Mouse (Mus musculus): ENCODE data around the gene Fry. TPM values are rescaled to one million over a fixed set of nuclear protein-coding genes. Genes with fewer than 3 reads are reported as not detected.

Gene Fry
- polyA plus RNA-seq, 1 experiment from 2014 or later = 11.1 TPM

DNA sequence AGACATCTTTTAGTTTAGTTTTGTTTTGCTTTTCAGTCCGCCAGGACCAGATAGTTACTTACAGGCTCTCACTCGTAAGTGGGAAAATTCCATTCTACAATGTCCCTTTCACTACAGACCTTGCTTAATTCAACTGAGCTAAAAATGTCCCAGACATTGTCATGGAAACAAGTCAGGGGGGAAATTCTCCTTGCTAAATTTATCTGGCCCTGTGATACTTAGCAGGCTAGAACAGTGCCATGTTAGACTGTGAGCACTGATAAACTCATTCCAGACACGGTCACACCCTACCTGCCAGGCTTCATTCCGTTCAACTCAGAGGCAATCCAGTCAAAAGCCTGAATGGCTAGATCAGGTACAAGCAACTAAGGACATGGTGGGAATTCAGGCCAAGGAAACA, 227.9 kb downstream of the Fry start:
- ATAC-seq (ENCODE audit: insufficient number of reproducible peaks, insufficient read depth, low FRiP score, low TSS enrichment, low read depth) = no peak
- H3K27ac ChIP-seq = no peak overlapping the region
- WGBS = 78% methylated on average over 4 of the region's 4 CpGs
- no peaks in the 10 kb centered on the region; the same call in 1 of the 2 replicates for H3K9me3 ChIP-seq
- no peaks in the 10 kb centered on the region for H3K4me1 ChIP-seq
- no peaks in the 10 kb centered on the region for H3K27me3 ChIP-seq
- H3K4me2 ChIP-seq = no peak overlapping the region
- H3K9ac ChIP-seq = no peak overlapping the region
- peaks cover 8% of the 10 kb centered on the region for H3K36me3 ChIP-seq
- H3K4me3 ChIP-seq = no peak overlapping the region

DNA sequence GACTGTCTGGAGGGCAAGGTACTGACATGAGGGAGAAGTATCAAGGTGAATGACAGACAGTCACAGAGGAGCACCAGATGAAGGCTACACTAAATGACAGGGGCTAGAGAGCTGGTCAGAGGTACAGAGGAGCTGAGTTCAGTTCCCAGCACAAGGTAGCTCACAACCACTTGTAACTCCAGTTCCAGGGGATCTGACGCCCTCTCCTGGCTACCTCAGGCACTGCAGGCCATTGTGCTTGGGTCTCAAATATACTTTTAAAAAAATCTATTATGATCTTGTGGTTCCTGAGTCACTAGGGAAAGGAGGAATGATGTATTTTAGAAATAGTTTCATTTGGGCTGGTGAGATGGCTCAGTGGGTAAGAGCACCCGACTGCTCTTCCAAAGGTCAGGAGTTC, 229.4 kb downstream of the Fry start:
- H3K27me3 ChIP-seq = no peaks in the 10 kb centered on the region
- no peak overlapping the region for H3K4me3 ChIP-seq
- no peak for ATAC-seq (ENCODE audit: insufficient number of reproducible peaks, insufficient read depth, low FRiP score, low TSS enrichment, low read depth)
- H3K9me3 ChIP-seq = no peaks in the 10 kb centered on the region
- 91% methylated on average over 2 of the region's 2 CpGs for WGBS
- H3K4me2 ChIP-seq = no peak overlapping the region
- no peak overlapping the region for H3K27ac ChIP-seq
- H3K36me3 ChIP-seq = peaks cover 8% of the 10 kb centered on the region
- no peak overlapping the region for H3K9ac ChIP-seq
- no peaks in the 10 kb centered on the region for H3K4me1 ChIP-seq

DNA sequence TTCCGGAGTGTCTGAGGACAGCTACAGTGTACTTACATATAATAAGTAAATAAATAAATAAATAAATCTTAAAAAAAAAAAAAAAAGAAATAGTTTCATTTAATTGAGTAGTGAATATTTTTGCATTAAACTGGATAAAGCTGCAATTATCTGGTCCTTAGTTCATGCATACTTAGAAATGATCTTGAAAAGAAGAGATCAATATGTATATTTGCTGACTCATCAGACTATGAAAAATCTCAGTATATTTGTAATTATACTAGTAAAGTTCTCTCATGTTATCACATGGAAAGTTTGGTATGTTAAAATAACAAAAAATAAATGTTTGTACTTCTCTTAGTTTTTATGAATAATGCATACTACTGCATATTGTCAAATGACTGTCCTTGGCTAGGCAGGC, 229.9 kb downstream of the Fry start:
- Histone ChIP-seq H3K9ac (no peak overlapping the region), H3K9me3 (no peaks in the 10 kb centered on the region), H3K27me3 (no peaks in the 10 kb centered on the region), H3K36me3 (peaks cover 8% of the 10 kb centered on the region), H3K4me1 (no peaks in the 10 kb centered on the region), H3K27ac (no peak overlapping the region), H3K4me2 (no peak overlapping the region), H3K4me3 (no peak overlapping the region)
- no peak for ATAC-seq (ENCODE audit: insufficient number of reproducible peaks, insufficient read depth, low FRiP score, low TSS enrichment, low read depth)
- 100% methylated on average over 1 of the region's 1 CpGs for WGBS

DNA sequence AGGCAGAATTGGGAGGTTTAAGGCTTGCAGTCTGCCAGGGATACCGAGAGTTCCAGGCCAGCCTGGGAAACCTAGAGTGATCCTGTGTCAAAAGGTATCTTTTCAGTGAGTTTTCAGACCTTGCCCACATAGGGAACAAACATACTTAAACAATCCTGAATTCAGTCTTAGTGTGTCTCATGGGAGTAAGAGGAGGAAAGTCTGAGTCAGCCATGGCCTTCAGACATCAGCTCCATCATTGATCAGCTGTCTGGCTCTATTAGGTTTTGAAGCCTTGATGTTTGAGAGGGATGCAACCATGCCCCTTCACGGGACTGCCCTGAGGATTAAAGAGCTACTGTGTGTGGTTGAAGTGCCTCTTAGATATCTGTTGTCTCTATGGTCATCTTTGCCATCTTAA, 232.7 kb downstream of the Fry start:
- no peaks in the 10 kb centered on the region for H3K9me3 ChIP-seq
- no peak overlapping the region for H3K4me2 ChIP-seq
- WGBS = 73% methylated on average over 2 of the region's 2 CpGs
- H3K9ac ChIP-seq = no peak overlapping the region
- H3K27me3 ChIP-seq = no peaks in the 10 kb centered on the region
- no peaks in the 10 kb centered on the region for H3K4me1 ChIP-seq
- no peak overlapping the region for H3K4me3 ChIP-seq
- peaks cover 8% of the 10 kb centered on the region for H3K36me3 ChIP-seq
- no peak overlapping the region for H3K27ac ChIP-seq
- ATAC-seq (ENCODE audit: insufficient number of reproducible peaks, insufficient read depth, low FRiP score, low TSS enrichment, low read depth) = no peak

DNA sequence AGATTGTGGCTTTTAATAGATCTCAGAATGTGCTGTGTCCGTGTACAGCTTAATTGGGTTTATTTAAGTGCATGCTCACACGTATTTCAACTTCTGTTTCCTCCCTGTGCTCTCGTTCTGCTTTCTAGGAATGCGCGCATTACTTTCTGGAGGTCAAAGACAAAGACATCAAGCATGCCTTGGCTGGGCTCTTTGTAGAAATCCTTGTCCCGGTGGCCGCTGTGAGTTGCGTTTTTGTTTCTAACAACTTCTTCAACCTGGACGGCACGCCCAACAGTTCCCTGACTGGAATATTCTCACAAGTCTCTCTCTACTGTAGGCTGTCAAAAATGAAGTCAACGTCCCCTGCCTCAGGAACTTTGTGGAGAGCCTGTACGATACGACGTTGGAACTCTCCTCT, 240.2 kb downstream of the Fry start:
- Histone ChIP-seq H3K27me3 (no peaks in the 10 kb centered on the region), H3K9ac (no peak overlapping the region), H3K9me3 (no peaks in the 10 kb centered on the region), H3K4me1 (no peaks in the 10 kb centered on the region), H3K4me3 (no peak overlapping the region), H3K4me2 (no peak overlapping the region), H3K36me3 (peaks cover 4% of the 10 kb centered on the region; the same call in 1 of the 2 replicates), H3K27ac (no peak overlapping the region)
- no peak for ATAC-seq (ENCODE audit: insufficient number of reproducible peaks, insufficient read depth, low FRiP score, low TSS enrichment, low read depth)
- 86% methylated on average over 14 of the region's 14 CpGs for WGBS

DNA sequence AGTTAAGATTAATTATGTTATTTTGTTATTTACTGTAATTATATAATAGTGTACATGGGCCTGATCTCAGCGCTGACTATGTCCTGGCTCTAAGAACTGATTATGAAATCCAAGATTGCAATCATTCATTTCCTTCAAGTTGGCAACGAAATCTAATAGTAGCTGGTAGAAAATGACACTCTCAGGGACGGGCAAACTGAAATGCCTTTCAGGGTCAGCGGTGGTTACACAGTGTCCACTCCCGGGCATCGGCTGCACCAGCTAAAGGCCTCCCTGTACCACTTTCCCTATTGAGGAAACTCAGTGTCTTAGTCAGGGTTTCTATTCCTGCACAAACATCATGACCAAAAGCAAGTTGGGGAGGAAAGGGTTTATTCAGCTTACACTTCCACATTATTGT, 243.8 kb downstream of the Fry start:
- Histone ChIP-seq H3K4me1 (no peaks in the 10 kb centered on the region), H3K4me2 (no peak overlapping the region), H3K36me3 (peaks cover 4% of the 10 kb centered on the region; the same call in 1 of the 2 replicates), H3K27me3 (no peaks in the 10 kb centered on the region), H3K9ac (no peak overlapping the region), H3K27ac (no peak overlapping the region), H3K4me3 (no peak overlapping the region), H3K9me3 (peaks cover 5% of the 10 kb centered on the region; the same call in 1 of the 2 replicates)
- no peak for ATAC-seq (ENCODE audit: insufficient number of reproducible peaks, insufficient read depth, low FRiP score, low TSS enrichment, low read depth)
- 80% methylated on average over 6 of the region's 6 CpGs for WGBS

DNA sequence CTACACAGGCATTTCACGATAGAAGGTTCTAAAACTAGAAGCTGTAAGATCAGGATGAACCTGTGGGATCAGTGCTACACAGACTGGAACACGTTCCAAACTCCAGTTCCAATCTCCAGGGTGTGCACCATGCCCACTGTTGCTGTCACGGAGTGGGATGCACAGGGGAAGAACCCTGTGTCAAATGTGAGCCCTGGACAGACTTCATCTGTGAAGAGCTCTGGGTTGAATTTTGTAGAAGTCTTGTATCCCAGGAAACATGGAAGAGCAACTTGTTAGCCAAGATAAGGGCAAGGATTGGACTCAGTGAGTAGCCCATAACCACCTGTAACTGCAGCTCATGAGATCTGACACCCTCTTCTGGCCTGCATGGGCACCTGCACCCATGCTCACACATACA, 246.2 kb downstream of the Fry start:
- H3K4me2 ChIP-seq = no peak overlapping the region
- no peak for ATAC-seq (ENCODE audit: insufficient number of reproducible peaks, insufficient read depth, low FRiP score, low TSS enrichment, low read depth)
- H3K4me1 ChIP-seq = no peaks in the 10 kb centered on the region
- no peaks in the 10 kb centered on the region for H3K27me3 ChIP-seq
- H3K9me3 ChIP-seq = peaks cover 5% of the 10 kb centered on the region; the same call in 1 of the 2 replicates
- 83% methylated on average over 3 of the region's 3 CpGs for WGBS
- H3K27ac ChIP-seq = no peak overlapping the region
- peaks cover 3% of the 10 kb centered on the region; the same call in 1 of the 2 replicates for H3K36me3 ChIP-seq
- no peak overlapping the region for H3K9ac ChIP-seq
- H3K4me3 ChIP-seq = no peak overlapping the region

DNA sequence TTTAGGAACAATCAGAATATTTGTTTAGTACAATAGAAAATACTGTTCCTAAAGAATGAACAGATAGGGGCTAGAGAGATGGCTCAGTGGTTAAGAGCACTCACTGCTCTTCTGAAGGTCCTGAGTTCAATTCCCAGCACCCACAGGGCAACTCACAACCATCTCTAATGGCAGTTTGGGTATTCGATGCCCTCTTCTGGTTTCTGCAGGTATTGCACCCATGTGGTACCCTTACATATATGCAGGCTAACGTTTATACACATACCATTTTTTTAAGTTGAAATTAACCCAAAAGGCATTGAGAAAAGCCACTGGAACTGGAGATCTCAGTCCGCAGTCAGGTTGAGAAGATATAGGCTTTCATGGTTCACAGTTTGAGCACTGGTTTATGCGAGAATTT, 248.6 kb downstream of the Fry start:
- Histone ChIP-seq H3K9ac (no peak overlapping the region), H3K4me3 (no peak overlapping the region), H3K27me3 (no peaks in the 10 kb centered on the region), H3K27ac (no peak overlapping the region), H3K4me2 (no peak overlapping the region), H3K36me3 (no peaks in the 10 kb centered on the region), H3K4me1 (no peaks in the 10 kb centered on the region), H3K9me3 (peaks cover 5% of the 10 kb centered on the region; the same call in 1 of the 2 replicates)
- WGBS = 84% methylated on average over 4 of the region's 4 CpGs
- no peak for ATAC-seq (ENCODE audit: insufficient number of reproducible peaks, insufficient read depth, low FRiP score, low TSS enrichment, low read depth)

DNA sequence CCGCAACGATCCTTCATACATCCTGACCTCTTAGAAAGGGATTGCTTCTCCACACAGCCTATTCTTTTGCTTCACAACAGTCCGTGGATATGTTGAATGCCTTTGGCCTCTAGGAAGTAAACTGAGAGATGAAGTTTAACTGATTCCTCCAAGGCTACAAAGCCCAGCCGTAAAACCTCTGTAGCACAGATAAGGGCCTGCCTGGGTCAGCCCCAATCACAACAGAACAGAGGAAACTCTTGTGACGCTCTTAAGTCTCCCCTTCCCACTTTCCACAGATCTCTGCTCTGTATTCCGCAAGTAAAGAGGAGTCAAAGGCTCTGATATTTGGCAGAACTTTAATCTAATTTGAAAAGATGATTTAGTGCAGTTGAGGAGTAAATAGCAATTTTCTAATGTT, 251.8 kb downstream of the Fry start:
- H3K9me3 ChIP-seq = peaks cover 5% of the 10 kb centered on the region; the same call in 1 of the 2 replicates
- no peak overlapping the region for H3K4me3 ChIP-seq
- H3K4me1 ChIP-seq = no peaks in the 10 kb centered on the region
- no peaks in the 10 kb centered on the region for H3K27me3 ChIP-seq
- no peak overlapping the region for H3K27ac ChIP-seq
- H3K4me2 ChIP-seq = no peak overlapping the region
- ATAC-seq (ENCODE audit: insufficient number of reproducible peaks, insufficient read depth, low FRiP score, low TSS enrichment, low read depth) = no peak
- H3K9ac ChIP-seq = no peak overlapping the region
- 63% methylated on average over 6 of the region's 6 CpGs for WGBS
- no peaks in the 10 kb centered on the region for H3K36me3 ChIP-seq

DNA sequence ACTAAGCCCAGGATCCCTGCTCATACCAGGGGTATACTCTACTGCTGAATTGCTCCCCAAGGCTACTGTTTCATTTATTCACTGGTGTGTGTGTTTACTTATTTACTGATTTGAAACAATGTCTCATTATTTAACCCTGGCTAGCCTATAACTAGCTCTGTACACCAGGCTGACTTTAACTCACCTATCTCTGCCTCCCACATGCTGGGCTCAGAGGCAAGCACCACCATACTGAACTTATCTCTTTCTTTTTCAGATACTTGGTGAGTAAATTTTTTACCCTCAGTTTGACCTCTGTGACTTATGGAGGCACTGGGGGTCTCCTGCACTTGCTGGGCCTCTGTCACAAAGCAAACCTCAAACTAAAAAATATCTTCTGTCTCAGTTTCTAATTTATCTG, 252.4 kb downstream of the Fry start:
- H3K27me3 ChIP-seq = no peaks in the 10 kb centered on the region
- H3K4me3 ChIP-seq = no peak overlapping the region
- ATAC-seq (ENCODE audit: insufficient number of reproducible peaks, insufficient read depth, low FRiP score, low TSS enrichment, low read depth) = no peak
- H3K4me2 ChIP-seq = no peak overlapping the region
- no peaks in the 10 kb centered on the region for H3K36me3 ChIP-seq
- H3K4me1 ChIP-seq = no peaks in the 10 kb centered on the region
- H3K9ac ChIP-seq = no peak overlapping the region
- H3K27ac ChIP-seq = no peak overlapping the region
- H3K9me3 ChIP-seq = peaks cover 5% of the 10 kb centered on the region; the same call in 1 of the 2 replicates

DNA sequence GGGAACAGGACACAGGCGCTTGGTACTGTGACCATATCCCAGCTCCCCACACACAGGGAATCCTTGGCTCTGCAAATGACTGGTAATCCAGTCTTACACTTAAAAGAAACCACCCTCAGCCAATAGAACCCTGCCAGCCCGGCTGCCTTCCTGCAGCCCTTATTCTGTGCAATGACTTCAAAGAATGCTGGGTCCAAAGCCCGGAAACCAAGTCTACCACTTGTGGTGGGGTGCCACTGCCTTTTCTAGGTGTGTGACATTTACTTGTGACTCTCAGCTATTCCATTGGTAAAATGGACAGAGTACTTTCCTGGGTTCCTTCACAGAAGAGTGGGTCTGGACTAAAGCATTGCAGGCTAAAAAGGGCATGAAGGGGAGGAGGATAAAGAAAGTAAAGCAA, 254.5 kb downstream of the Fry start:
- no peak for ATAC-seq (ENCODE audit: insufficient number of reproducible peaks, insufficient read depth, low FRiP score, low TSS enrichment, low read depth)
- Histone ChIP-seq H3K4me1 (no peaks in the 10 kb centered on the region), H3K27me3 (no peaks in the 10 kb centered on the region), H3K9ac (no peak overlapping the region), H3K4me3 (no peak overlapping the region), H3K9me3 (no peaks in the 10 kb centered on the region), H3K4me2 (no peak overlapping the region), H3K36me3 (no peaks in the 10 kb centered on the region), H3K27ac (no peak overlapping the region)
- 72% methylated on average over 3 of the region's 3 CpGs for WGBS

DNA sequence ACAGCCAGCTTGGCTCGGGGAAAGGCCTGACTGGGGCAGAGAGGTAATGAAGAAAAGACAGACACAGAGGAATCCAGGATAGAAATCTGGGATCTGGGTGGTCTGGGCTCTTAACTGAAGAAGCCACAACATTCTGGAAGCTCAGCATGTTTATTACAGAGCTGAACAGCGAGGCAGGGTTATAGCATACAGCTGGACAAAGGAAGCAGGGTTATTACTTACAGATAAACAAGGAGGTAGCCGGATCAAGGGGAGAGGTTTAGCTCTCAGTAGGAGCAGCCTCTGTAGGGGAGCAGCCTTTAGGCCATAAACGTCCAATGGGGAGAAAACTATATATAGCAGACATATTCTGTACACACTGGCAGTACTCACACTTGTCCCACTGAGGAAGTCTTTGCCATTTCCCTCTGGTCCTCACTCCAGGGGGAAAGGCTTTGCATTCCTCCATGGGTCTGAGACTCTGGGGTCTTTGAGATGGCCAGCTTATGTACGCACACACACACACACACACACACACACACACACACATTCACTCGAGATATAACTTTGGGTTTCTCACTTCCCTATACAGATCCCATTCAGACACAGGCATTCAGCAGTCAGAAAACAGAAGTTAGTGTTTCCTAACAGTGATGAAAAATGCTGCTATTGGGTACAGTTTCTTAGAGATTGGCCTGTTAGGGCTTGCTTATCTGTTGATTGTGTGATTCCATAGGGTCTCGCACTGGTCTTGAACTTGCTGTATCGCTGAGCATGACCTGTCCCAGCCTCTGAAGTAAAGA, 256.5 kb downstream of the Fry start:
- H3K4me2 ChIP-seq = no peak overlapping the region
- WGBS = 82% methylated on average over 8 of the region's 8 CpGs
- ATAC-seq (ENCODE audit: insufficient number of reproducible peaks, insufficient read depth, low FRiP score, low TSS enrichment, low read depth) = no peak
- no peaks in the 10 kb centered on the region; the same call in 1 of the 2 replicates for H3K36me3 ChIP-seq
- H3K9me3 ChIP-seq = no peaks in the 10 kb centered on the region
- H3K4me1 ChIP-seq = no peaks in the 10 kb centered on the region
- no peak overlapping the region for H3K27ac ChIP-seq
- H3K27me3 ChIP-seq = no peaks in the 10 kb centered on the region
- H3K9ac ChIP-seq = no peak overlapping the region
- no peak overlapping the region for H3K4me3 ChIP-seq

Data from embryonic facial prominence, embryonic 13.5 days (tissue).